Mouse (Mus musculus): Measurements from ENCODE around the gene Golga7b. TPM values are rescaled to one million over a fixed set of nuclear protein-coding genes. Genes with fewer than 3 reads are reported as not detected.

Gene Golga7b
- polyA plus RNA-seq, 1 experiment, result not detected

- Histone ChIP-seq H3K4me1 (ENCODE audit: control insufficient read depth, insufficient read depth, low read length) (peaks cover 6% of the 10 kb centered on the region; the same call in 1 of the 2 replicates), H3K4me3 (ENCODE audit: insufficient read depth, low read length) (no peak overlapping the region), H3K27ac (ENCODE audit: insufficient read depth, low read length) (no peak overlapping the region)
- TF ChIP-seq CTCF (IDR thresholded peaks at IDR 0.05; ENCODE audit: borderline replicate concordance, insufficient read depth, low read length) (no peak), POLR2A (IDR thresholded peaks at IDR 0.05; ENCODE audit: low read depth, low read length) (no peak)
These were observed 16.1 kb downstream of the Golga7b start for GRCm38 (mm10) chr19:42263524-42263923.

DNA sequence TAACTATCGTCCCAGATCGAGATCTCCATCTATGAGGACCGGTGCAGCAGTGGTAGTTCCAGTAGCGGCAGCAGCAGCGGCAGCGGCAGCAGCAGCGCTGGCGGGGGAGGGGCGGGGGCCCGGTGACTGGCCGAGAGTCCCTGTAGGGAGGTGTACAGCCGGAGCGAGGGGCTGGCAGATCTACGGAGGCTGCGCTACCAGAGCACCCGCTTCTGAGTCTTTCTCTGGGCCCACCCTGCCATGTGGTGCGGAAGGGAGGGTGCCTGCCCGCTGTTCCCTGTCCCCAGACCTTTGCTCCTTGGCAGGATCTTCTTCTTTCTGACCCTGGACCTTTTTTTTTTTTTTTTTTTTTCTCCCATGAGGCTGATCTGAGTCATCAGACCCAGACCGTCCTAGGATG is 21.0 kb downstream of the Golga7b start:
- H3K4me3 ChIP-seq (ENCODE audit: insufficient read depth, low read length), result 0 out of 2 replicates have a peak overlapping the region, but pooled peaks have one; percentile 24
- H3K27ac ChIP-seq (ENCODE audit: insufficient read depth, low read length), result no peak overlapping the region
- TF ChIP-seq CTCF (IDR thresholded peaks at IDR 0.05; ENCODE audit: borderline replicate concordance, insufficient read depth, low read length) (no peak), POLR2A (IDR thresholded peaks at IDR 0.05; ENCODE audit: low read depth, low read length) (no peak)
- peaks cover 6% of the 10 kb centered on the region; the same call in 1 of the 2 replicates for H3K4me1 ChIP-seq (ENCODE audit: control insufficient read depth, insufficient read depth, low read length)

- no peak overlapping the region for H3K4me3 ChIP-seq (ENCODE audit: insufficient read depth, low read length)
- H3K4me1 ChIP-seq (ENCODE audit: control insufficient read depth, insufficient read depth, low read length), result peaks cover 3% of the 10 kb centered on the region; the same call in 1 of the 2 replicates
- H3K27ac ChIP-seq (ENCODE audit: insufficient read depth, low read length), result no peak overlapping the region
- TF ChIP-seq POLR2A (IDR thresholded peaks at IDR 0.05; ENCODE audit: low read depth, low read length) (no peak), CTCF (IDR thresholded peaks at IDR 0.05; ENCODE audit: borderline replicate concordance, insufficient read depth, low read length) (no peak)
These were observed 22.7 kb downstream of the Golga7b start for GRCm38 (mm10) chr19:42270119-42270518.

GRCm38 (mm10) chr19:42271182-42271581 is 23.8 kb downstream of the Golga7b start:
- TF ChIP-seq POLR2A (IDR thresholded peaks at IDR 0.05; ENCODE audit: low read depth, low read length) (no peak), CTCF (IDR thresholded peaks at IDR 0.05; ENCODE audit: borderline replicate concordance, insufficient read depth, low read length) (no peak)
- Histone ChIP-seq H3K4me1 (ENCODE audit: control insufficient read depth, insufficient read depth, low read length) (peaks cover 3% of the 10 kb centered on the region; the same call in 1 of the 2 replicates), H3K27ac (ENCODE audit: insufficient read depth, low read length) (no peak overlapping the region), H3K4me3 (ENCODE audit: insufficient read depth, low read length) (no peak overlapping the region)

DNA sequence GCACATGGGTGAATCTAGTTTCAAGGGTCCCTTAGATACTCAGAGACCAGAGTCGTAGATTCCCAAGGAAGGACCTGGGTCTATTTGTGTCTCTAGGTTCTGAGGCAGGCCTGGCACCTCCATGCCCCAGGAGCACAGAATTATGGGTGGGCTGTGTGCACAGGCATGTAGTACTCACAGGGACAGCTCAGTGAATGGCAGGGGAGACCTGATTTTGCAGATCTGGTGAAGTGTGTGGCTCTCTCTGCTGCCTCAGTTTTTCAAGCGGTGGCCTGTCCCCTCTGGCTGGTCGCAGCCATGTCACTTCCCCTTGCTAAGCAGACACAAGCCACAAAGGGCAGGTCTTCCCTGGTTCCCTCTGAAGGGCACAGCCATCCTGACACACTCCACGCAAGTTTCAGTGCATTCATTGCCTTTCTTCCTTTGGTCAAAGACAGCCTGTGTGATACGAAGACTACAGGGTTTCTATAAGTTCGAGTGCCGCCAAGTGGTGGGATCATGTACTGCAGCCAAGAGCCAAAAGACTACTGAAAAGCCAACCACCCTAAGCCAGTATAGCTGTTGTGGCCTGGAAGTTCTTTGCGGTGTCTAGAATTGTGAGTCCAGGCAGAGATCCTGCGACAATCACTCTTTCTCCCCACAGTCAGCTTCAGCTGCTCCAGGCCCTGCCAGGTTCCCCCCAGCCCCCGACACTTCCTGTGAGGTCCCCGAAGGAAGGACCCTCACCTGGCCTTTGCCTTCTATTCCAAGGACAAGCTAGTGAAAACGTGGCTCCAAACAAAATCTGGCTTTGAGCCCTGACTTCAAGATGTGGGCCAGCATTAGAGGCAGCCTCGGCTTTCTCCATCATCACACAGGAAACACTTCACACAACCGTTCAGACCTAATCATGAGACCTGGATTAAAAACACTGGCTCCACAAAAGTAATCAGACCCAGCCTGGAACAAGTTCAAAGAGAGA is 24.9 kb downstream of the Golga7b start:
- Histone ChIP-seq H3K27ac (ENCODE audit: insufficient read depth, low read length) (no peak overlapping the region), H3K4me3 (ENCODE audit: insufficient read depth, low read length) (no peak overlapping the region), H3K4me1 (ENCODE audit: control insufficient read depth, insufficient read depth, low read length) (peaks cover 3% of the 10 kb centered on the region; the same call in 1 of the 2 replicates)
- TF ChIP-seq CTCF (IDR thresholded peaks at IDR 0.05; ENCODE audit: borderline replicate concordance, insufficient read depth, low read length) (peak; percentile 17; the same call in 1 of the 2 replicates), POLR2A (IDR thresholded peaks at IDR 0.05; ENCODE audit: low read depth, low read length) (no peak)

DNA sequence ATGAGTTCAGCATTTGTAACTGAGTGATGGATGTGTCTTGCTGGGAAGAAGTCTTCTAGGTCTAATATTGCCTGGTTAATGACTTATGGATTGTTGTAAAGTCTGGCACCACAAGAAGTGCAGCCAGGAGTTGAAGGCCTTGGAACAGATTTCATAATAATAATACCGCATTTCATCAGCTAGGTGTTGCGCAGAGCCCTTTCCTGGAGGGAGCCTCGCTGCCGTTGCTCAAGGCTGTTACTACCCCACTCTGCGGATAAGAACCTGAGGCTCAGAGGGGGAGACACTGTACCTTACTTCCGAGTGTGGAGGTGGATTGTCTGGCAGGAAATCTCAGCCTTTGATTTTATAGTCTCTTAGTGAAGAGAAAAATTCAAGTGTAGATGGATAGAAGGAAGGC is 29.9 kb downstream of the Golga7b start:
- no peak overlapping the region for H3K27ac ChIP-seq (ENCODE audit: insufficient read depth, low read length)
- TF ChIP-seq POLR2A (IDR thresholded peaks at IDR 0.05; ENCODE audit: low read depth, low read length), result no peak
- TF ChIP-seq CTCF (IDR thresholded peaks at IDR 0.05; ENCODE audit: borderline replicate concordance, insufficient read depth, low read length), result no peak
- H3K4me1 ChIP-seq (ENCODE audit: control insufficient read depth, insufficient read depth, low read length), result no peaks in the 10 kb centered on the region
- H3K4me3 ChIP-seq (ENCODE audit: insufficient read depth, low read length), result no peak overlapping the region

- H3K4me3 ChIP-seq (ENCODE audit: insufficient read depth, low read length), result no peak overlapping the region
- TF ChIP-seq CTCF (IDR thresholded peaks at IDR 0.05; ENCODE audit: borderline replicate concordance, insufficient read depth, low read length), result no peak
- TF ChIP-seq POLR2A (IDR thresholded peaks at IDR 0.05; ENCODE audit: low read depth, low read length), result no peak
- H3K4me1 ChIP-seq (ENCODE audit: control insufficient read depth, insufficient read depth, low read length), result no peaks in the 10 kb centered on the region
- no peak overlapping the region for H3K27ac ChIP-seq (ENCODE audit: insufficient read depth, low read length)
These were observed 31.1 kb downstream of the Golga7b start for GRCm38 (mm10) chr19:42278461-42278860.

- Histone ChIP-seq H3K27ac (ENCODE audit: insufficient read depth, low read length) (no peak overlapping the region), H3K4me1 (ENCODE audit: control insufficient read depth, insufficient read depth, low read length) (no peaks in the 10 kb centered on the region), H3K4me3 (ENCODE audit: insufficient read depth, low read length) (no peak overlapping the region)
- TF ChIP-seq POLR2A (IDR thresholded peaks at IDR 0.05; ENCODE audit: low read depth, low read length) (no peak), CTCF (IDR thresholded peaks at IDR 0.05; ENCODE audit: borderline replicate concordance, insufficient read depth, low read length) (no peak)
These were observed 32.2 kb downstream of the Golga7b start for GRCm38 (mm10) chr19:42279611-42280010.

GRCm38 (mm10) chr19:42284178-42284577 is 36.8 kb downstream of the Golga7b start:
- Histone ChIP-seq H3K27ac (ENCODE audit: insufficient read depth, low read length) (no peak overlapping the region), H3K4me1 (ENCODE audit: control insufficient read depth, insufficient read depth, low read length) (no peaks in the 10 kb centered on the region), H3K4me3 (ENCODE audit: insufficient read depth, low read length) (no peak overlapping the region)
- no peak for TF ChIP-seq CTCF (IDR thresholded peaks at IDR 0.05; ENCODE audit: borderline replicate concordance, insufficient read depth, low read length)
- TF ChIP-seq POLR2A (IDR thresholded peaks at IDR 0.05; ENCODE audit: low read depth, low read length), result no peak

- Histone ChIP-seq H3K27ac (ENCODE audit: insufficient read depth, low read length) (no peak overlapping the region), H3K4me1 (ENCODE audit: control insufficient read depth, insufficient read depth, low read length) (no peaks in the 10 kb centered on the region)
- no peak for TF ChIP-seq POLR2A (IDR thresholded peaks at IDR 0.05; ENCODE audit: low read depth, low read length)
- TF ChIP-seq CTCF (IDR thresholded peaks at IDR 0.05; ENCODE audit: borderline replicate concordance, insufficient read depth, low read length), result no peak
These were observed 41.0 kb downstream of the Golga7b start for GRCm38 (mm10) chr19:42288361-42288760.

More at GRCm38 (mm10) chr19:42288361-42288760, 41.0 kb downstream of the Golga7b start:
- H3K4me3 ChIP-seq (ENCODE audit: insufficient read depth, low read length), result no peak overlapping the region

All from embryonic fibroblast, embryonic 13.5 days (primary cell).